Mouse (Mus musculus) midbrain, embryonic 11.5 days (tissue): ENCODE measurements around the gene Art1. TPM values are rescaled to one million over a fixed set of nuclear protein-coding genes. Genes with fewer than 3 reads are reported as not detected.

Source experiments
- ATAC-seq: fragments of 200-750 bp; cut with Nextera tagmentation; 2 replicates; pipeline ENCODE4 v1.8.0; 2017; ENCODE audit warnings: moderate TSS enrichment, moderate library complexity; ENCODE audit not compliant: low FRiP score
- DNase-seq: peaks from one replicate; pipeline ENCODE4 v3.0.0; 2015; ENCODE audit warnings: low spot score; ENCODE audit errors: missing footprints
- H3K27ac ChIP-seq: fragments of 300-500 bp; sonication (generic); 2 replicates; pipeline ENCODE4 v1.5.1; 2014; ENCODE audit warnings: low read depth, low read length
- H3K27me3 ChIP-seq: fragments of 300-500 bp; sonication (generic); 2 replicates; pipeline ENCODE4 v1.6.1; 2014; ENCODE audit warnings: mild to moderate bottlenecking, low read length, moderate library complexity, mixed read lengths; ENCODE audit not compliant: control insufficient read depth, insufficient read depth
- H3K36me3 ChIP-seq: fragments of 300-500 bp; sonication (generic); 2 replicates; pipeline ENCODE4 v1.6.1; 2014; ENCODE audit warnings: mild to moderate bottlenecking, low read length, moderate library complexity, mixed read lengths; ENCODE audit not compliant: control insufficient read depth, insufficient read depth
- H3K4me1 ChIP-seq: fragments of 300-500 bp; sonication (generic); 2 replicates; pipeline ENCODE4 v1.6.1; 2014; ENCODE audit warnings: low read length; ENCODE audit not compliant: control insufficient read depth, insufficient read depth
- H3K4me2 ChIP-seq: fragments of 300-500 bp; sonication (generic); 2 replicates; pipeline ENCODE4 v1.6.1; 2014; ENCODE audit warnings: mild to moderate bottlenecking, moderate library complexity
- H3K4me3 ChIP-seq: fragments of 300-500 bp; sonication (generic); 2 replicates; pipeline ENCODE4 v1.5.1; 2014; ENCODE audit warnings: low read depth, low read length
- H3K9ac ChIP-seq: fragments of 300-500 bp; sonication (generic); 2 replicates; pipeline ENCODE4 v1.6.1; 2014; ENCODE audit warnings: low read length
- H3K9me3 ChIP-seq: fragments of 300-500 bp; sonication (generic); 2 replicates; pipeline ENCODE4 v1.6.1; 2016; ENCODE audit warnings: low read length; ENCODE audit not compliant: control insufficient read depth
- WGBS: fragments of 180-500 bp; shearing (Covaris S2); extraction: QIAGEN DNeasy Blood & Tissue Kit; methylation state at CpG from one replicate; pipeline ENCODE4 v1.1.7; 2014; 5-methylcytosine and 5-hydroxymethylcytosine counted together
- polyA plus RNA-seq: library from polyadenylated mRNA; unstranded; fragments of >200 nt; fragmentation: Nextera tagmentation; extraction: Ambion mirVana; gene quantifications from 2 replicates; pipeline ENCODE4 v1.2.1, GENCODE M21; 2014

Art1 gene
- polyA plus RNA-seq = 0.49 and 0.70 TPM in 2 replicates

GRCm38 (mm10) chr7:102101487-102101886 is at the start of gene Art1:
Gene Art1, plus strand, starts transcription at chr7:102101743.
- H3K4me3 ChIP-seq = no peak within 1 kb of the TSS
- H3K27ac ChIP-seq = no peak within 1 kb of the TSS
- H3K9ac ChIP-seq = no peak within 1 kb of the TSS
- no peaks in the 10 kb centered on the region for H3K36me3 ChIP-seq
- H3K4me2 ChIP-seq = no peak within 1 kb of the TSS; the same call in 1 of the 2 replicates
- no peaks in the 10 kb centered on the region for H3K27me3 ChIP-seq
- peaks cover 10% of the 10 kb centered on the region for H3K4me1 ChIP-seq
- ATAC-seq (no peak), DNase-seq (peak; percentile 66)
- 42% methylated on average over 5 of the region's 5 CpGs for WGBS
- no peaks in the 10 kb centered on the region for H3K9me3 ChIP-seq

DNA sequence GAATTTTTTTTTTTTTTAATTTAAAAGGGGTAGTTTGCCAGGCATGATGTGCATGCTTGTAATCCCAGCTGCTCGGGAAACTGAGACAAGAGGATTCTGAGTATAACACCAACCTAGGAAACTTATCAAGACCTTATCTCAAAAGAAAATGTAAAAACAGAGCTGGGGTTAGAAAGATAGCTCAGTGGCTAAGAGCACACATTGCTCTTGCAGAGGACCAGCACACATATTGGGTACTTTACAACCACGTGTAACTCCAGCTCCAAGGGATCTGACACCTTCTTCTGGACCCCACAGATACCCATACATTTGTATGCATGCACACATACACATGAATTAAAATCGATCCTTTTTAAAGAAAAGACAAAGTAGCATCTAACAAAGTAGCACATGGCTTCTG is 40.2 kb upstream of the Art1 start:
- Histone ChIP-seq H3K27me3 (no peaks in the 10 kb centered on the region), H3K4me3 (no peak overlapping the region), H3K4me1 (peaks cover 13% of the 10 kb centered on the region), H3K36me3 (no peaks in the 10 kb centered on the region), H3K4me2 (no peak overlapping the region), H3K27ac (no peak overlapping the region), H3K9me3 (no peaks in the 10 kb centered on the region), H3K9ac (no peak overlapping the region)
- ATAC-seq = no peak
- DNase-seq = no peak
- 95% methylated on average over 3 of the region's 3 CpGs for WGBS

GRCm38 (mm10) chr7:102062203-102062602 is 39.3 kb upstream of the Art1 start:
- Histone ChIP-seq H3K9me3 (no peaks in the 10 kb centered on the region), H3K36me3 (no peaks in the 10 kb centered on the region), H3K4me3 (no peak overlapping the region), H3K4me2 (no peak overlapping the region), H3K27ac (no peak overlapping the region), H3K4me1 (peaks cover 15% of the 10 kb centered on the region), H3K9ac (no peak overlapping the region), H3K27me3 (no peaks in the 10 kb centered on the region)
- DNase-seq (no peak), ATAC-seq (no peak)
- 92% methylated on average over 1 of the region's 1 CpGs for WGBS

GRCm38 (mm10) chr7:102063891-102064290 is 37.7 kb upstream of the Art1 start:
- Histone ChIP-seq H3K4me2 (peak overlapping the region; percentile 59), H3K27me3 (no peaks in the 10 kb centered on the region), H3K27ac (no peak overlapping the region), H3K4me1 (peaks cover 15% of the 10 kb centered on the region), H3K9ac (no peak overlapping the region), H3K9me3 (no peaks in the 10 kb centered on the region), H3K36me3 (no peaks in the 10 kb centered on the region), H3K4me3 (0 out of 2 replicates have a peak overlapping the region, but pooled peaks have one; percentile 5)
- ATAC-seq (no peak), DNase-seq (no peak)
- 93% methylated on average over 9 of the region's 9 CpGs for WGBS

DNA sequence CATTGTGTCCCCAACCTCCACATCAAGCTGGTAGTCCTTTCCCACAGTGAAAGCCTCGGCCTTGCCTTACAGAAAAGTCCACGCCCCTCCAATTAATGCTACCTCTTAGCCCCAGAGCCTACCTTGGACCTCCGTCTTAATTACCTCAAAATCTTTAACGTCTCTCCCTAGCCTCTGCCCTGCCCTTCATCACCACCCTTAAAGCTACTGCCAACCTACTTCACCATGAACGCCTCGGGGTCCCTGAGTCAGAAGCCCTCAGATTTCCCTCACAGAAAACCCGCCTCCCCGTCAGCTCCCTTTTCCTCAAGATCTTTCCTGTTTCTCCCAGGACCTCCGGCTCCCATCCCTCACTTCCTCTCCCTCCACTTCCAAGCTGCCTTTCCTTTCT is 36.9 kb upstream of the Art1 start:
- WGBS = 2% methylated on average over 9 of the region's 9 CpGs
- peak overlapping the region; percentile 47 for H3K4me3 ChIP-seq
- H3K27ac ChIP-seq = no peak overlapping the region; the same call in 1 of the 2 replicates
- H3K9ac ChIP-seq = peak overlapping the region; percentile 51
- H3K4me2 ChIP-seq = peak overlapping the region; percentile 59
- no peaks in the 10 kb centered on the region for H3K9me3 ChIP-seq
- DNase-seq (no peak), ATAC-seq (peak; percentile 23)
- no peaks in the 10 kb centered on the region; the same call in 1 of the 2 replicates for H3K36me3 ChIP-seq
- H3K4me1 ChIP-seq = peaks cover 15% of the 10 kb centered on the region
- H3K27me3 ChIP-seq = no peaks in the 10 kb centered on the region

GRCm38 (mm10) chr7:102065046-102065891 is 36.3 kb upstream of the Art1 start, which contains the start of the genes Rnf121, Xndc1 and Xntrpc:
Gene Rnf121, minus strand, starts transcription at chr7:102065469.
Gene Xndc1, plus strand, starts transcription at chr7:102065511.
Gene Xntrpc, plus strand, starts transcription at chr7:102065713.
- peak; percentile 100 for ATAC-seq

DNA sequence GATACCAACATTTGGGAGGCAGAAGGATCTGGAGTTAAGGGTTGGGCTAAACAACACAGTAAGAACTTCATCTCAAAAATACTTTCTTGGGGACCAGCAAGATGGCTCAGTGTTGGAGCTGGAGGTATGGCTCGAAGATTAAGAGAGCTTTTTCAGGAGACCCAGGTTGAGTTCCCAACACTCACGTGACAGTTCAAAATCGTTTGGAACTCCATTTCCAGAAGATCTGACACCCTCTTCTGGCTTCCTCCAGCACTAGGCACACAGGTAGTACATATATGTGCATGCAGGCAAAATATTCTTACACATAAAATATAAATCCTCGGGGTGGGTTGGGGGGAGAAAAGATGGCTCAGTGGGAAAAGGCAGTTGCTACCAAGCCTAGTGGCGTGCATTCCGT is 35.2 kb upstream of the Art1 start:
- H3K36me3 ChIP-seq = no peaks in the 10 kb centered on the region; the same call in 1 of the 2 replicates
- ATAC-seq (no peak), DNase-seq (peak; percentile 85)
- H3K4me1 ChIP-seq = peaks cover 15% of the 10 kb centered on the region
- peak overlapping the region; percentile 68 for H3K9ac ChIP-seq
- no peak overlapping the region for H3K27ac ChIP-seq
- 83% methylated on average over 6 of the region's 6 CpGs for WGBS
- H3K4me3 ChIP-seq = peak overlapping the region; percentile 47
- H3K27me3 ChIP-seq = no peaks in the 10 kb centered on the region
- H3K9me3 ChIP-seq = no peaks in the 10 kb centered on the region
- peak overlapping the region; percentile 59 for H3K4me2 ChIP-seq

More at GRCm38 (mm10) chr7:102065046-102065891, 36.3 kb upstream of the Art1 start, which contains the start of the genes Rnf121, Xndc1 and Xntrpc:
- peak; percentile 99 for DNase-seq
- Histone ChIP-seq H3K27me3 (no peaks in the 10 kb centered on the region), H3K36me3 (no peaks in the 10 kb centered on the region; the same call in 1 of the 2 replicates), H3K4me3 (peak within 1 kb of the TSS; percentile 47), H3K9ac (peak within 1 kb of the TSS; percentile 68), H3K27ac (no peak within 1 kb of the TSS; the same call in 1 of the 2 replicates), H3K4me1 (peaks cover 15% of the 10 kb centered on the region), H3K9me3 (no peaks in the 10 kb centered on the region), H3K4me2 (peak within 1 kb of the TSS; percentile 59)
- under 1% methylated on average over 56 of the region's 56 CpGs for WGBS

DNA sequence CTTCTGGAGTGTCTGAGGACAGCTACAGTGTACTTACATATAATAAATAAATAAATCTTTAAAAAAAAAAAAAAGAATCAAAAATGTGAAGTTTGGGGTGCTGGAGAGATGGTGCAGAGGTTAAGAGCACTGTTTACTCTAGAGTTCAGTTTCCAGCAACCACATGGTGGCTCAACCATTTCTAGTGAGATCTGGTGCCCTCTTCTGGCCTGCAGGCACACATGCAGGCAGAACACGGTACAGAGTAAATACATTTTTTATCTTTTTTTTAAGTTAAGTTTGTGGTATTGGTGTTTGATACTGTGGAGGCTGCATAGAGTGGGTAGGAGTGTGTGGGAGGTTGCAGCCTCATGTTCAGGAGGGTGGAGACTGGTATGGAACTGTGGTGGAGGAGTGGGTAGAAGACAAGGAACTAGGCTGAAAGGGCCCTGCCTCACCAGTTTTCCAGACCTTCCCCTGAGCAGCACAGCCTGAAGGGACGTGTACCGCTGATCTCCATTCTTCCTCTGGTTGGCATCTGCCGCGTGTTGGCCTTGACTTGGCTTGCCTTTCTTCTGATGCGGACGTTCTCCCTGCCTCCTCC is 24.7 kb upstream of the Art1 start:
- DNase-seq = no peak

DNA sequence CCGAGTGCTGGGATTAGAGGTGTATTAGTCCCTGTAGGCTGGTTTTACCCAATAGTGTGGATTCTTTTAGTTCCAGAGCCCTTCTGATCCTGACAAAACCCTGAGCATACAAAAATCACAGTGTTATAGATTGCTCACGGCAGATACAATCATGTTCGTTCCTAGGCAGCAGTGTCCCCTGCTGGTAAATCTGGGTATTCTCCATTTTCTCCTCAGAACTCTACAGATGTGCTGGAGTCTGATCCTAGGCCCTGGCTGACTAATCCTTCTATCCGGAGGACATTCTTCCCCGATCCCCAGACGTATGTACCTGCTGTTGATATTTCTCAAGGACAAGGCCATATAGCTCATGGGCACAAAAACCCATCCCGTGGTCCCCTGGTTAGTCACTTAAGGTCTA is 23.0 kb upstream of the Art1 start:
- Histone ChIP-seq H3K9ac (no peak overlapping the region), H3K4me1 (no peaks in the 10 kb centered on the region), H3K4me3 (no peak overlapping the region), H3K36me3 (peaks cover 36% of the 10 kb centered on the region), H3K4me2 (no peak overlapping the region), H3K27ac (no peak overlapping the region), H3K27me3 (no peaks in the 10 kb centered on the region), H3K9me3 (no peaks in the 10 kb centered on the region)
- DNase-seq (peak; percentile 85), ATAC-seq (no peak)
- WGBS = 83% methylated on average over 7 of the region's 7 CpGs

More for the DNA sequence above, 24.7 kb upstream of the Art1 start:
- Histone ChIP-seq H3K36me3 (peaks cover 40% of the 10 kb centered on the region), H3K9me3 (no peaks in the 10 kb centered on the region), H3K4me1 (no peaks in the 10 kb centered on the region), H3K4me2 (no peak overlapping the region), H3K27me3 (no peaks in the 10 kb centered on the region), H3K27ac (no peak overlapping the region), H3K4me3 (no peak overlapping the region), H3K9ac (no peak overlapping the region)
- no peak for ATAC-seq
- WGBS = 90% methylated on average over 7 of the region's 7 CpGs
